Mouse (Mus musculus): Measurements from ENCODE around the gene Slc37a2.

Slc37a2 gene

DNA sequence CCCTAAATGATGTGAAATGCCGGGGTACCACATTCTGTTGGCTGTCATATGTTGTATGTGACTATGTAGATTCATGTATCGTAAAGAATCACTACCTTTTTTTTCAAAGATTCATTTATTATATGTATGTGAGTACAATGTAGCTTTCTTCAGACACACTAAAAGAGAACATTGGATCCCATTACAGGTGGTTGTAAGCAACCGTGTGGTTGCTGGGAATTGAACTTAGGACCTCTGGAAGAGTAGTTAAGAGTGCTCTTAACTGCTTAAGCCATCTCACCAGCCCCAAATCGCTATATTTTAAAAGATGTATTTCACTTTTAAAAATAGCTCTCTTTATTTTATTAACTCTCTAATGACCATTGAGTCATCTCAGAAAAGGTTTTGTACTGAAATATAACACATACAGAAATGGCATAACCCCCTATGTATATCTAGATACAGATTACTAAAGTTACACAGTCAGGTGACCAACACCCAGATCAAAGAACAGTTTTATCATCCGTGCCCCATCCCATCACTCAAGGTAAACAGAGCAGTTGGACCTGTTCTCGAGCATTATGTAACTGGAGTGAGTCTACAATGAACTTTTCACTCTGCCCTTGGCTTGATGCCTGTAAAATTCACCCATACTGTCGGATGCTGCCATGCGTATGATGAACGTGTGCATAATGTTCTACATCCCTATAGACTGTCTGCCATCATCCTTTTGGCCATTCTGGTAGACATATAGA is 41.0 kb downstream of the Slc37a2 start:
- DNase-seq: no peak

DNA sequence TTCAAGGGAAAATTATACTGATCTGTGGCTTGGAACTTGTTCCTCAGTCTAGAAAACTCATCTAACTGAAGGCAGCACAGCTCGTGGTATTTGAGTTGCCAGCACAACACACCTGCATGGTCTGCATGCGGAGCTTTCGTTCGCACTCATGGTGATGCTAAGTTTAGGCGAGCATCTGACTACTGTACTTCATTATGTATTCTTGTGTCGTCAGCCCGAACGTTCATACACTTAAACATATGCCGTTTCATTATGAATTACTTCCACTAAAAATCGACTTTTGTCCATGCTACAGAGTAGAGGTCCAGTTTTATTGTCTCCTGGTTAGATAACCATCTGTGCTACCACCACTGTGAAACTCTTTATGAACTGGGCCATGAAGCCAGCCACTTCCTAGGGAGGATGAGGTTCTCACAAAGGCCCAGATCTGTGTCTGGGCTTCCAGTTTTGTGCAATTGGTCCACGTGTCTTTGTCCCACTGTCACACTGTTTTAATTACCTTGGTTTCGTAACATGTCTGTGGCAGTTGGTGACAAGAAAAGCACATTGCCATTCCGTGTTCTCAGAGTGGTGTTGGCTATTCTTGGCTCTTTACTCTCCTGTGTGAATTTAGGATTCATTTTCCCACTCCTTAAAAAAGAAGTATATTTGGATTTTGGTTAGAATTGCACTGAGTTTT is 42.3 kb downstream of the Slc37a2 start:
- no peak for DNase-seq

- peak; percentile 94 for DNase-seq
Measured at GRCm38 (mm10) chr9:37207929-37208411, 47.6 kb downstream of the Slc37a2 start, which contains the start of gene Tmem218. Tmem218 (plus strand) TSS chr9:37208223.

- no peak for DNase-seq
Measured at GRCm38 (mm10) chr9:37203884-37204283, 51.7 kb downstream of the Slc37a2 start.

DNA sequence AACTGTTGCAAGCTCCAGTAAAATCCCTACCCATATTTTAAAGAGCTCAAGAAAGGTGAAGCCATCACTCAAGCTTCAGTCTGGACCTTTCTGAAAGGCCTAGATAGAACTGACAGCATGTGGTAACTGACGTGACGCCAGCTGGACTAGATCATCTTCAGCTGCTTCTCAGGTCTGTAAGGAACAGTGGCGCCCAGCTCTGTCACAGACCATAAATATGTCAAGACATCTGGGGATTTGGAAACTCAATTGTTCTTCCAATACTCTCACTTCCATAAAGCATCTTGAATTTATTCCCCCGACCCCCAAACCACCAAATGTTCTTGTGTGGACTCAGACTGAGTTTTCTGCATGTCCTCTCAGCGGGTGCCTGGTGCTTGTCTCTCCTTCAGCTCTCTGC is 55.1 kb downstream of the Slc37a2 start:
- no peak for DNase-seq

- no peak for DNase-seq
Measured at GRCm38 (mm10) chr9:37197067-37197466, 58.5 kb downstream of the Slc37a2 start.

DNA sequence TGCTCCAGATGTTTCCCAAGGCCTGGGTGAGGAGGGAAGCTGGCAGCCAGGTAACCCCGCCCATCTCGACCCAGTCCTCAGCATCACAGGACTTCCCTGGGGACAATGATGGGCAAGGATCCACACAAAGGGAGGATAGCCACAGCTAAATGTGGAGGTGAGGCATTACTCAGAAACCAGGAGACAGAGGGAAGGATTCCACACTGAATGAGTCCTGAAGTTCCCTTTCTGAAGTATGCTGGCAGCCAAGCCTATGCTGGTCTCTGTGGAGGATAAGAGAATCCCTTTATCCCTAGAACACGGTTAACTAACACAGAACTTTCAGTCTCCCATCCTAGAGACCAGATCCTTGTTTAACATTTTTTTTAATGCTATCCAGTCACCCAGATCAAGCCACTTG is 67.5 kb downstream of the Slc37a2 start:
- DNase-seq: no peak

DNA sequence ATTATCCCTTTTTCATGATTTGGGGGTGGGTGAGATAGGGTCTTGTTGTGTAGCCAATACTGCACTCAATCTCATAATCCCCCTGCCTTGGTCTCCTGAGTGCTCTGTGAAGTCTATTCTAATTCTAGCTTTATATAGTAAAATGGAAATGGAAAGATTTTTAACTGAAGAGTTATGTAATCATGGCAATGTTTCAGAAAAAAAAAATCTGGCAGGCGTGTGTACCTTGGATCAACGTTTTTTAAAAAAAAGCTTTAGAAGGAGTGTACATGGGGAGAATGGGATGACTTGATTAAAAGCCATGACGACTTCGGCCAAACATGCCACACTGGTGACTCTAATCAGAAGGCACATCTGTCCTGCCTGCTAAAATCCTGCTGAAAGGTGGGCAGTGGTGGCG is 68.1 kb downstream of the Slc37a2 start:
- no peak for DNase-seq

DNA sequence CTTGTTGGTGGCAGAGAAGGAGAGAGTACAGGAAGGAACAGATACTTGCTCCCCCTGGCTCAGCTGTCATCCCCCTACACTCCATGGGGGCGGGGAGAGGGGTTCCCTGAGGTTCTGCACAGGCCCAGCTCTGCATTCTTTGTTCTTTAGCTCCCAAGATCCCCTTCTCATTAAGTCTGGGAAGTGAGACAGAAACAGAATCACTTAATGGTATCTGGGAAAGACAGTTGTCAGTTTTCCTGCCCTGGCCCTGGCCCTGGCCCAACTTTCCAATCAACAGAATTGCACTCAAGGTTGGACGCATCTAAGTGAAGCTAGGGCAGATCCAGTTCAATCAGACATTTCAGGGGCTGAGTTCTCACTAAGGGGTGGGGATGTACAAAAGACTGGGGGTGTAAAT is 72.4 kb downstream of the Slc37a2 start:
- DNase-seq: no peak

- DNase-seq: no peak
Measured at GRCm38 (mm10) chr9:37181596-37181995, 73.9 kb downstream of the Slc37a2 start.

DNA sequence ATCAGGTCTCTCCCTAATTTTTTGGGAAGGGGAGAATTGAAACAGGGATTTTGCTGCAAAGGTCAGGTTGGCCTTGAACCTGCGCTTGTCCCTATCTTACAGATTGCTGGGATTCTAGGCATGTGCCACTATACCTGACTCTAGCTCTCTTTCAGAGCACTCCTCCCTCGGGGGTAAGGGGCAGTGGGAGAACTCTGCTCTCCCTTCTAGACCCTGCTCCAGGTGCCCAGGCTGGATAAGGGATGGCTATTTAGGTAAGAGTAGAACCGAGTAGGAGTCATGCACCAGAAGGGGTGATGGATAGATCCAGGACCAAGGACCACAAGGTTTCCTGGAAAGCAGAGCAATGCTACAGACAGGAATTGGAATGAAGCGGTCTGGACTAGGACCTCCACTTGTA is 75.9 kb downstream of the Slc37a2 start:
- no peak for DNase-seq

- DNase-seq: no peak
Measured at GRCm38 (mm10) chr9:37178911-37179310, 76.6 kb downstream of the Slc37a2 start.

All from cerebellum, adult 8-10 months (tissue).